Mouse (Mus musculus): ENCODE data around the gene Ccdc3. TPM values are rescaled to one million over a fixed set of nuclear protein-coding genes. Genes with fewer than 3 reads are reported as not detected.

Gene Ccdc3
- polyA plus RNA-seq, 1 experiment from 2014 or later = 5.9 TPM

- Histone ChIP-seq H3K9me3 (no peaks in the 10 kb centered on the region), H3K36me3 (no peaks in the 10 kb centered on the region), H3K4me3 (no peak overlapping the region), H3K27me3 (no peaks in the 10 kb centered on the region), H3K4me1 (peaks cover 13% of the 10 kb centered on the region), H3K27ac (no peak overlapping the region), H3K9ac (no peak overlapping the region), H3K4me2 (replicated peaks) (no peak overlapping the region)
- WGBS = 12% methylated on average over 6 of the region's 6 CpGs
- ATAC-seq (ENCODE audit: insufficient number of reproducible peaks, insufficient read depth, low FRiP score, low TSS enrichment) = no peak
Observed at GRCm38 (mm10) chr2:5125506-5125905, 12.1 kb upstream of the Ccdc3 start.

DNA sequence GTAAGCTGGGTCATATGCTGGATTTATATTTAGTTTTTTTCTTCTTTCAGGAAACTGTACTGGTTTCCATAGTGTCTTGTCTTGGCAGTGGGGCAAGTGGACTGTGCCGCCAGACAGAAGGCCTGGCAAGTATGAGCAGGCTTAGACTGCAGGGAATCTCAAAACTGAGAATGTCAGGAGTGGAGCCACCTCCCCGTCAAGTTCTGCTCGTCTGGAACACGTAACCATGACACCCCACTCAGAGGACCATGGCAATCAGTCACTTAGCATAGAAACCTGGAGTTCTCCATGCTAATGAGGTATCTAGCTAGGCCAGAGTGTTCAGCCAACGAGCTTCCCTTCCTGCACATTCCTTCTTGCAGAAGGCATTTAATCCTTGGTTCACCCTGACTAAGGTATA is 10.2 kb upstream of the Ccdc3 start:
- Histone ChIP-seq H3K27ac (no peak overlapping the region), H3K9ac (no peak overlapping the region), H3K27me3 (no peaks in the 10 kb centered on the region), H3K4me1 (peaks cover 13% of the 10 kb centered on the region), H3K9me3 (no peaks in the 10 kb centered on the region), H3K4me3 (no peak overlapping the region), H3K4me2 (replicated peaks) (no peak overlapping the region), H3K36me3 (no peaks in the 10 kb centered on the region)
- WGBS = 78% methylated on average over 5 of the region's 5 CpGs
- ATAC-seq (ENCODE audit: insufficient number of reproducible peaks, insufficient read depth, low FRiP score, low TSS enrichment) = no peak

GRCm38 (mm10) chr2:5129099-5129498 is 8.5 kb upstream of the Ccdc3 start:
- ATAC-seq (ENCODE audit: insufficient number of reproducible peaks, insufficient read depth, low FRiP score, low TSS enrichment) = no peak
- Histone ChIP-seq H3K9me3 (no peaks in the 10 kb centered on the region), H3K27me3 (no peaks in the 10 kb centered on the region), H3K9ac (no peak overlapping the region), H3K4me1 (peaks cover 13% of the 10 kb centered on the region), H3K36me3 (no peaks in the 10 kb centered on the region), H3K27ac (peak overlapping the region; percentile 66), H3K4me3 (no peak overlapping the region), H3K4me2 (replicated peaks) (no peak overlapping the region)
- WGBS = 19% methylated on average over 3 of the region's 3 CpGs

- no peak overlapping the region for H3K4me2 ChIP-seq (replicated peaks)
- H3K9ac ChIP-seq = no peak overlapping the region
- 81% methylated on average over 4 of the region's 4 CpGs for WGBS
- no peak overlapping the region for H3K27ac ChIP-seq
- peaks cover 14% of the 10 kb centered on the region for H3K27me3 ChIP-seq
- no peaks in the 10 kb centered on the region for H3K36me3 ChIP-seq
- H3K4me1 ChIP-seq = peaks cover 7% of the 10 kb centered on the region; the same call in 1 of the 2 replicates
- ATAC-seq (ENCODE audit: insufficient number of reproducible peaks, insufficient read depth, low FRiP score, low TSS enrichment) = no peak
- H3K9me3 ChIP-seq = no peaks in the 10 kb centered on the region
- no peak overlapping the region for H3K4me3 ChIP-seq
Observed at GRCm38 (mm10) chr2:5132046-5132445, 5.5 kb upstream of the Ccdc3 start.

GRCm38 (mm10) chr2:5134959-5135743 is 2.4 kb upstream of the Ccdc3 start:
- WGBS = 85% methylated on average over 5 of the region's 5 CpGs
- H3K9ac ChIP-seq = no peak overlapping the region
- no peaks in the 10 kb centered on the region for H3K9me3 ChIP-seq
- no peaks in the 10 kb centered on the region for H3K36me3 ChIP-seq
- no peak for ATAC-seq (ENCODE audit: insufficient number of reproducible peaks, insufficient read depth, low FRiP score, low TSS enrichment)
- H3K4me3 ChIP-seq = no peak overlapping the region
- no peak overlapping the region for H3K4me2 ChIP-seq (replicated peaks)
- no peak overlapping the region for H3K27ac ChIP-seq
- peaks cover 36% of the 10 kb centered on the region for H3K27me3 ChIP-seq
- peaks cover 6% of the 10 kb centered on the region for H3K4me1 ChIP-seq

- H3K27ac ChIP-seq = no peak overlapping the region
- no peaks in the 10 kb centered on the region for H3K9me3 ChIP-seq
- peaks cover 6% of the 10 kb centered on the region for H3K4me1 ChIP-seq
- peaks cover 40% of the 10 kb centered on the region for H3K27me3 ChIP-seq
- no peak for ATAC-seq (ENCODE audit: insufficient number of reproducible peaks, insufficient read depth, low FRiP score, low TSS enrichment)
- no peak overlapping the region for H3K9ac ChIP-seq
- no peaks in the 10 kb centered on the region for H3K36me3 ChIP-seq
- no peak overlapping the region for H3K4me3 ChIP-seq
- 42% methylated on average over 4 of the region's 4 CpGs for WGBS
- no peak overlapping the region for H3K4me2 ChIP-seq (replicated peaks)
Observed at GRCm38 (mm10) chr2:5139961-5140360, 2.4 kb downstream of the Ccdc3 start.

DNA sequence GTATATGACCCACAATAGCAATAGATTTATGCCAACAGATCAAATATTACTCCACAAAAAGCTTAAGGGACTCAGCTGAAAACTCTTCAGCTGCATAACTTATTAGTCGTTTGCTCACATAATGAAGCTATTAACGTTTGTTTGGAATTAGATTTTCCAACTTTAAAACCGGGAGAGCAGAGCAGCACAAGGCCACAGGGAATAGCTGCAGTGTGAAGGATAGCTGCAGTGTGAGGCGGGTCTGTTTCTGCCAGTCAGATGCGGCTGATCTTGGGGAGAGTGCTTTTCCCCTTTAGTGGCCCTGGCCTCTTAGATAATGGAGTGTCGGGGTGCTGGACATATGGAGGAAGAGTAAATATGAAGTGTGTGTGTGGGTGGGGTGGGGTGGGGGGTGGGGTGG is 6.9 kb downstream of the Ccdc3 start:
- ATAC-seq (ENCODE audit: insufficient number of reproducible peaks, insufficient read depth, low FRiP score, low TSS enrichment) = no peak
- H3K27me3 ChIP-seq = 0 out of 2 replicates have a peak, but pooled peaks cover 4% of the 10 kb centered on the region
- 47% methylated on average over 6 of the region's 6 CpGs for WGBS
- no peak overlapping the region for H3K4me2 ChIP-seq (replicated peaks)
- H3K4me3 ChIP-seq = no peak overlapping the region
- no peaks in the 10 kb centered on the region for H3K36me3 ChIP-seq
- no peak overlapping the region for H3K9ac ChIP-seq
- H3K9me3 ChIP-seq = no peaks in the 10 kb centered on the region
- H3K27ac ChIP-seq = no peak overlapping the region
- no peaks in the 10 kb centered on the region; the same call in 1 of the 2 replicates for H3K4me1 ChIP-seq

- ATAC-seq (ENCODE audit: insufficient number of reproducible peaks, insufficient read depth, low FRiP score, low TSS enrichment) = no peak
Observed at GRCm38 (mm10) chr2:5147907-5148306, 10.3 kb downstream of the Ccdc3 start.

GRCm38 (mm10) chr2:5154711-5155110 is 17.1 kb downstream of the Ccdc3 start:
- H3K4me1 ChIP-seq = peaks cover 8% of the 10 kb centered on the region
- no peak overlapping the region for H3K9ac ChIP-seq
- H3K9me3 ChIP-seq = no peaks in the 10 kb centered on the region
- ATAC-seq (ENCODE audit: insufficient number of reproducible peaks, insufficient read depth, low FRiP score, low TSS enrichment) = no peak
- WGBS = 95% methylated on average over 5 of the region's 5 CpGs
- no peak overlapping the region for H3K4me2 ChIP-seq (replicated peaks)
- no peaks in the 10 kb centered on the region for H3K36me3 ChIP-seq
- H3K27me3 ChIP-seq = no peaks in the 10 kb centered on the region
- no peak overlapping the region for H3K27ac ChIP-seq
- H3K4me3 ChIP-seq = no peak overlapping the region

More at GRCm38 (mm10) chr2:5147907-5148306, 10.3 kb downstream of the Ccdc3 start:
- H3K9ac ChIP-seq = no peak overlapping the region
- no peaks in the 10 kb centered on the region for H3K27me3 ChIP-seq
- no peak overlapping the region for H3K27ac ChIP-seq
- no peak overlapping the region for H3K4me2 ChIP-seq (replicated peaks)
- H3K36me3 ChIP-seq = no peaks in the 10 kb centered on the region
- H3K4me1 ChIP-seq = no peaks in the 10 kb centered on the region
- no peak overlapping the region for H3K4me3 ChIP-seq
- no peaks in the 10 kb centered on the region for H3K9me3 ChIP-seq
- WGBS = 80% methylated on average over 2 of the region's 2 CpGs

- Histone ChIP-seq H3K9ac (no peak overlapping the region), H3K36me3 (no peaks in the 10 kb centered on the region), H3K27ac (no peak overlapping the region), H3K4me1 (peaks cover 12% of the 10 kb centered on the region), H3K4me3 (no peak overlapping the region), H3K27me3 (no peaks in the 10 kb centered on the region), H3K4me2 (replicated peaks) (no peak overlapping the region), H3K9me3 (no peaks in the 10 kb centered on the region)
- no peak for ATAC-seq (ENCODE audit: insufficient number of reproducible peaks, insufficient read depth, low FRiP score, low TSS enrichment)
- WGBS = 72% methylated on average over 11 of the region's 11 CpGs
Observed at GRCm38 (mm10) chr2:5160236-5160848, 22.8 kb downstream of the Ccdc3 start.

DNA sequence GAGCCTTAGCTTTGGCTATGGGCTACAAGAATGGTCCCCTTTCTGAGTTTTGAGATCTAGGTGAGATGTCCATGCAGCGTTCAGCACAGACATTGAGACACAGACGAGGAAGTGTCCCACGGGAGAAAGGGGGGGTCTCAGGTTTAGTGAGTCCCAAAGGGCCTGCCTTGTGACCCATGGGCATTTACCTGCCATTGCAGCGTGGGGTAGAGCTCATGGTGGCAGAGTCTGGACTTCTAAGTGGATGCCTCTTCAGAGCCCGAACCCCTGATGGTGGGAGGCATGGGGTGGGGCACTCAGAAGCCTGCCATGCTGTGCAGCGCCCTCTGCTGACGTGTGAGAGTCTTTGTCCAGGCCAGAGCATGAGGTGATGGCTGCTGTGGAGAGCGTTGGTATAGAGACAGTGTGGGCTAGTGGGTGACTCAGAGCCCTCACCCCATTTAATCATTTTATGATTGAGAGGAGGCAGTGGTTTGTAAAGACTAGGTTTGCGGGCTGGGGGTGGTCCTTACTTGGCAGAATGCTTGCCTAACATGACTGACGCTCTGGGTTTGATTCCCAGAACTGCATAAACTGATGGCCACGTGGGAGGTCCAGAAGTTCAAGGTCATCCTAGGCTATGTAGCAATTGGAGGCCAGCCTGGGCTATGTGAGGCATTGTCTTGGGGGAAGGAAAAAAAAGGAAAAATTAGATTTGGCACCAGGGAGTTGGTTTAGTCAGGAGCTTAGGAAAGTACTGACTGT is 23.6 kb downstream of the Ccdc3 start:
- H3K4me1 ChIP-seq = peaks cover 12% of the 10 kb centered on the region
- no peak for ATAC-seq (ENCODE audit: insufficient number of reproducible peaks, insufficient read depth, low FRiP score, low TSS enrichment)

More for the DNA sequence above, 23.6 kb downstream of the Ccdc3 start:
- H3K4me2 ChIP-seq (replicated peaks) = no peak overlapping the region
- no peak overlapping the region for H3K27ac ChIP-seq
- H3K9me3 ChIP-seq = no peaks in the 10 kb centered on the region
- H3K36me3 ChIP-seq = no peaks in the 10 kb centered on the region
- H3K27me3 ChIP-seq = no peaks in the 10 kb centered on the region
- no peak overlapping the region for H3K9ac ChIP-seq
- H3K4me3 ChIP-seq = no peak overlapping the region
- 73% methylated on average over 11 of the region's 11 CpGs for WGBS

All from embryonic facial prominence, embryonic 12.5 days (tissue).